Mouse (Mus musculus): Measurements from ENCODE around the gene Rfx3. TPM values are rescaled to one million over a fixed set of nuclear protein-coding genes. Genes with fewer than 3 reads are reported as not detected.
A peak's percentile ranks its signal among the peaks of the same experiment; 100 is the strongest.

Rfx3 gene
- polyA plus RNA-seq, 1 experiment from 2014 or later: 27.2 TPM

DNA sequence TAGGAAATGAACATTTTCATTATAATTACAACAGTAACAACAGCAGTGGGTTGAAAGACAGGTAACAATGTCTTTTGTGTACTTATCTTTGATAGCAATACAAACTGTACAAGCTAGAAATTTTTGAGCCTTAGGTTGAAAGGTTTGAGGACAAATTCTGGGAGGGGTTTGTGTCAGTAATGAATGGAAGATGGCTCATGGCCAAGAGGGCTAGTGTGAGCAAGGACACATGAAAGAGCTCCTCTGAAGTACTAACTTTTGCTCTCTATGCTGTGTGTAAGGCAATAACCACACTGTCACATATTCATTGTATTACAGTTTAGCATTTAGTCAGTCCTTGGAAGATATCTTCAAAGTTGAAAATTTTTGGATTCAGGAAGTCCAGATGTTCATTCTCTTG is 193.3 kb downstream of the Rfx3 start:
- Histone ChIP-seq H3K9me3 (peaks cover 2% of the 10 kb centered on the region; the same call in 1 of the 2 replicates), H3K27ac (replicated peaks) (no peak overlapping the region), H3K36me3 (peaks cover 22% of the 10 kb centered on the region), H3K27me3 (no peaks in the 10 kb centered on the region), H3K4me3 (no peak overlapping the region), H3K4me1 (replicated peaks) (no peaks in the 10 kb centered on the region), H3K4me2 (no peak overlapping the region), H3K9ac (no peak overlapping the region)
- no peak for ATAC-seq (ENCODE audit: low read depth)

DNA sequence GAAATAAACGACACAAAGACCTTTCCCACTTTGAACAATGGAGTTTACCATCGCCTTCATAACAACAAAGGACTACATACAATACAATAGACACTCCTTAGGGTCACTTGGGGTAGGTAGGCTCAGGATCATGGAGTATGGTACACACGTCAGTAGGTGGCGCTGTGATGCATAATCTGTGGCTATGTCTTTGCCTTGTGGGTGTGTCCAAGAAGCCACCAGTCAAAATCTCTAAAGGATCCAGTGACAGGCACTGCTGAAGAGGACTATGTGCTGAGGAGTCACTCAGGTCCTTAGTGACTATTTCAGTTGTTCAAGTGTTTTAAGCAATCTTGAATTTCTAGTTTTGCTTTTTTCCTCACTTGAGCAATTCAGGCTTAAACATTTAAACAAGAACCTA is 230.9 kb downstream of the Rfx3 start:
- Histone ChIP-seq H3K4me3 (no peak overlapping the region), H3K9ac (no peak overlapping the region), H3K9me3 (no peaks in the 10 kb centered on the region), H3K4me2 (no peak overlapping the region), H3K36me3 (peaks cover 26% of the 10 kb centered on the region), H3K27me3 (no peaks in the 10 kb centered on the region), H3K27ac (replicated peaks) (no peak overlapping the region), H3K4me1 (replicated peaks) (peaks cover 6% of the 10 kb centered on the region; the same call in 1 of the 2 replicates)
- 64% methylated on average over 4 of the region's 4 CpGs for WGBS
- ATAC-seq (ENCODE audit: low read depth): no peak

DNA sequence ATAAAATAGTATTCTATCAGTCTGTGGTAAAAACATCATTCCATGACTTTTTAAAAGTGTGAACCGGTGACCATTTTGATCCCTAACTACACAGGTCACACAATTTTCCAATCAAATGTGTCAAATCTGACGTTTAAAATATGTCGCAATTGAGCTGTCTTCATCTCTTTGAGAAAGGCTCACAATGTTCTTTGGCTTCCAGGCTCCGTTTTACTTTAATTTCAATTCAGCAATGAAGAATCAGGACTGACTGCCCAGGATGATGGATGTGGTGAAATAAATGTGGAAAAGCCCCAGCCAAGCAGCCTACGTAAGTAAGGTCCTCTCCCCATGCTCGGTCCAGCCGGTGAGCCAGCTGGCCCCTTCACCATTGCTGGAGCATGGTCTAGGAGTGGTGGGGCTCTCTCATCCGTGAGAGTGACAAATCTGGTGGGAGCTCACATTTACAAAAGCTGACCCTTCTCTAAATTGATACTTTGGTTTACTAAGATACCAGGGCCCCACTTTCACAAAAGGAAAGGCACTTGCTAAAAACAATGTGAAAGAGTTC is 240.2 kb downstream of the Rfx3 start:
- Histone ChIP-seq H3K9me3 (no peaks in the 10 kb centered on the region), H3K27me3 (no peaks in the 10 kb centered on the region), H3K36me3 (peaks cover 19% of the 10 kb centered on the region), H3K4me3 (no peak overlapping the region), H3K4me2 (no peak overlapping the region), H3K4me1 (replicated peaks) (no peaks in the 10 kb centered on the region), H3K27ac (replicated peaks) (no peak overlapping the region), H3K9ac (no peak overlapping the region)
- 84% methylated on average over 8 of the region's 8 CpGs for WGBS
- ATAC-seq (ENCODE audit: low read depth): no peak

DNA sequence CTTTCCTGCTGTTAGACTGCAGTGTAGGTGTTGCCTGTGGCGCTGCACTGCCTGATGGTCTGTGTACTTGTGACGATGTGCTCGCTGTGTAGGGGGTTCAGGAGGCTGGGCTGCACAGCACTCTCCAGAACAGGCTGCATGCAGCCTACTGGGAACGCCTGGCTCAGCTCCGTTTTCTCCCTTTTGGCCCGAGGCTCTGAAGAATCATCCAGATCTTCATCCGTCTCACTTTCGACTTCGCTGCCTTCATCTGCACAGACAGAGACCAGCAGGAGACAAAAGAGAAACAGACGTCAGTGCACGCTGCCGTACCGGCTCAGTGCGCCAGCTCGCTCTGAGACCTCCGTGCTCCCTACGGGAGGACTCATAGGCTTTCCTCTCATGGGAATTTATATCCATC is 242.5 kb downstream of the Rfx3 start:
- Histone ChIP-seq H3K36me3 (peaks cover 26% of the 10 kb centered on the region), H3K4me1 (replicated peaks) (no peaks in the 10 kb centered on the region), H3K4me2 (no peak overlapping the region), H3K27ac (replicated peaks) (peak overlapping the region; percentile 59), H3K27me3 (no peaks in the 10 kb centered on the region), H3K9me3 (no peaks in the 10 kb centered on the region), H3K4me3 (no peak overlapping the region), H3K9ac (no peak overlapping the region)
- WGBS: 72% methylated on average over 17 of the region's 17 CpGs
- peak; percentile 79 for ATAC-seq (ENCODE audit: low read depth)

DNA sequence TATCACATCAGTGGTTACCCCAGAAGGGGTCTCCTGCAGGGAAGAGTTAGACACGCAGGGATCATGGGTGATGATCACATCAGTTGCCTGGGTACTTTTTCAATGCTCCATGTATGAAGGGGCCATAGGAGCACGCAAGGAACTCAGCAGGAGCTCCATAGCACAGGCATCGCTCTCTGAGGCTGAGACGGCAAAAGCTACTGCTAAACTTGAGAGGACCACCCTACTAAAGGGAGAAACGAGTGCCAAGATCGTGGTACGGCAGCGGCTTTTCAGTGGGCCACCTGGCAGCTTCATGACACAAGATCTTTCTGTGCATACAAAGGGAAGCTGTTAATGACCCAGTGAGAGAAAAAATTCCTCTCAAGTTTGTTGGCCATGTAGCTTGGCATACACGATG is 250.7 kb downstream of the Rfx3 start:
- H3K4me1 ChIP-seq (replicated peaks): no peaks in the 10 kb centered on the region
- H3K4me3 ChIP-seq: no peak overlapping the region
- H3K27ac ChIP-seq (replicated peaks): no peak overlapping the region
- ATAC-seq (ENCODE audit: low read depth): no peak
- H3K36me3 ChIP-seq: peaks cover 7% of the 10 kb centered on the region; the same call in 1 of the 2 replicates
- H3K9ac ChIP-seq: no peak overlapping the region
- no peaks in the 10 kb centered on the region for H3K9me3 ChIP-seq
- WGBS: 87% methylated on average over 9 of the region's 9 CpGs
- no peaks in the 10 kb centered on the region for H3K27me3 ChIP-seq
- no peak overlapping the region for H3K4me2 ChIP-seq

DNA sequence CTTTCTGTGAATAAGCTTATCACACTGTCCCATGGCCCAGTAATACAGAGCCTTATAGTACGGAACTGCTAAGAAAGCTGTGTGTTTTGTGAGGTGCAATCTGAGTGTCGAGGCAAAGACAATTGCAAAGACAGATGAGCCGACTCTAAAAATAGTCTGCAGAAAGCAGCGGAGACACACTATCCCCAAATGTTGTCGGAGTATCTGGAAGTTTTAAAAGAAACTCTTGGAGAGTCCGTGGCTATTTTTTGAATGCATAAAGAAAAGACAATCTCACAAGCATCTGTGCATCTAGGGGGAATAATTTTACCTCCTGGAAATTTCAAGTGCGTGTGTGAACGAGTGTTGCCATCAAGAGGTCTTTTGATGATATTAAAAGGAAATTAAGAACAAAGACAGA is 251.6 kb downstream of the Rfx3 start:
- ATAC-seq (ENCODE audit: low read depth): no peak
- Histone ChIP-seq H3K27ac (replicated peaks) (no peak overlapping the region), H3K4me3 (no peak overlapping the region), H3K4me1 (replicated peaks) (no peaks in the 10 kb centered on the region), H3K4me2 (no peak overlapping the region), H3K27me3 (no peaks in the 10 kb centered on the region), H3K9ac (no peak overlapping the region), H3K36me3 (peaks cover 7% of the 10 kb centered on the region; the same call in 1 of the 2 replicates), H3K9me3 (no peaks in the 10 kb centered on the region)
- WGBS: 79% methylated on average over 8 of the region's 8 CpGs

DNA sequence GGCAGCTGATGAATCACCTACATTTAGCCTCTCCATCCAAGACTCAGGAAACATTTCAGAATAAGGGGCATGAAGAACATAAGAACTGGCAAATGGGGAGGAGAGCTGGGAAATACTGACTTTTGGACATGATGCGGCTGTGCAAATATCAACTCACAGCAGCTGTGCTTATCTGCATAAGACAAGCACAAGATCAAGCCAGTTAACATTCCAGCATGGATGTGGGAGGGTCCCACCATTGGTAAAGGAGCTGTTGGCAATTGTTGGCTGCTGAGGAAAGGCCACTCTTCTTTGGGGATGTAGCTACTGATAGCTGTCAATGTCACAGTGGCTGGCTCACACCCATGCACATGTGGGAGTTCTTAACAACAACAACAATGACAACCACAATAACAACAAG is 263.7 kb downstream of the Rfx3 start:
- 97% methylated on average over 1 of the region's 1 CpGs for WGBS
- no peak overlapping the region for H3K9ac ChIP-seq
- no peaks in the 10 kb centered on the region for H3K36me3 ChIP-seq
- no peak overlapping the region for H3K4me3 ChIP-seq
- no peak overlapping the region for H3K4me2 ChIP-seq
- H3K4me1 ChIP-seq (replicated peaks): no peaks in the 10 kb centered on the region
- H3K9me3 ChIP-seq: no peaks in the 10 kb centered on the region
- no peaks in the 10 kb centered on the region for H3K27me3 ChIP-seq
- no peak for ATAC-seq (ENCODE audit: low read depth)
- no peak overlapping the region for H3K27ac ChIP-seq (replicated peaks)

DNA sequence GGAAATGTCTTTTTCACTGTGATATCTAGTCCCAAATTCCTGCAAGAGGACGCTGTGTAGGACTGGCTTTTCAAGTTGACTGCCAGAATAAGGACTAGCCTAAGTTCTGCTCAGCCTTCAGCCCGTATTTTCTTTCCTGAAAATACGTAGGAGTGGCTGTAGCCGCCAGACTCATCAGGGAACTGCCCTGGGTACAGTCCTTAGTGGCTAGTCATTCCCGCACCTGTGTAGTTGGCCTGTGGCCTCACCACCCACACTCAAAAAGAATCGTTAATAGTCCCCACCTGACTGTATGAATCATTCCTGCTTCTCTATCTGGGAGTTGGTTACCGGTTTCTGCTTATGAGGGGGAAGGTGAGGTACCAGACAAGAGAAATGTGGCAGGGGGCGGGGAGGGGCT is 272.1 kb downstream of the Rfx3 start:
- WGBS: 74% methylated on average over 8 of the region's 8 CpGs
- no peak overlapping the region for H3K4me2 ChIP-seq
- no peaks in the 10 kb centered on the region for H3K36me3 ChIP-seq
- ATAC-seq (ENCODE audit: low read depth): no peak
- no peak overlapping the region for H3K4me3 ChIP-seq
- no peaks in the 10 kb centered on the region for H3K4me1 ChIP-seq (replicated peaks)
- H3K27ac ChIP-seq (replicated peaks): no peak overlapping the region
- H3K9ac ChIP-seq: no peak overlapping the region
- H3K9me3 ChIP-seq: no peaks in the 10 kb centered on the region
- H3K27me3 ChIP-seq: no peaks in the 10 kb centered on the region

DNA sequence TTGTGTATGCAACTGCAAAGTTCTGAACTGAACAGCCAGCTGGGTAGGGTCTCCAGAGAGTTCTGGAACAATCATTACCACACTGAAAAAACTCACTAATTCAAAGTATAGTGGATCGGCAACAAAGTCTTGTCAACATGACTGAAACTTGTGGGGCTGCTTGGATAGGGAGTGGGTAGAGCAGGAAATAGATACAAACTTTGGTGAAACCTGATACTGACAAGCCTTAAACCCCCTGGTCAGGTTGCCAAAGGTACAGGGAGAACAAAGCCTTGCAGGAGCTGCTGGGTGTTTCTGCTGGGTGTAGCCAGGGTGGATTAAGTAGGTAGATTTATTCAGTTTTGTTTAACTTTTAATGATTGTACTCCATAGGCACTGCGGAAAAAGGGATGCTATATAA is 274.4 kb downstream of the Rfx3 start:
- Histone ChIP-seq H3K27me3 (no peaks in the 10 kb centered on the region), H3K4me3 (no peak overlapping the region), H3K4me2 (no peak overlapping the region), H3K36me3 (no peaks in the 10 kb centered on the region), H3K4me1 (replicated peaks) (no peaks in the 10 kb centered on the region), H3K27ac (replicated peaks) (no peak overlapping the region), H3K9ac (no peak overlapping the region), H3K9me3 (no peaks in the 10 kb centered on the region)
- ATAC-seq (ENCODE audit: low read depth): no peak
- whole genome bisulfite sequencing: 89% methylated on average over 2 of the region's 2 CpGs

DNA sequence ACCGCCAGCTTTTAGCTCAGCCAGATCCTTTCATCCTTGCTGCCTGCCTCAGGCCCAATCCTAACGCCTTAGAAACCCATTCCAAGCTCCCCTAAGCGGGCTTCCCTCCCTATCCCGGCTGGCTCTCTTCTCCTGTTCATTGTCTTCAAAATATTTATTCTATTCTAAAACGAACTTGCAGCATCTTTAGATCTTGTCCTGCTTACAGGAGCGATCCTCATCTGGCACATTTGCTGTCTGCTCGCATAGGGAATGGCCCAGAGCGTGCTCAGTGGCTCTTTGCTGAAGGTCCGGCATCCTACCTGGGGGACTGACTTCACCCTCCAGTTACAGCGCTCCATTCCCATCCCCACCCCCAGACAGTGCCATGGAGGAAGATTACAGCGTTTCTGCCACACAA is 292.0 kb downstream of the Rfx3 start:
- ATAC-seq (ENCODE audit: low read depth): no peak
- Histone ChIP-seq H3K9ac (no peak overlapping the region), H3K9me3 (no peaks in the 10 kb centered on the region), H3K36me3 (no peaks in the 10 kb centered on the region), H3K4me3 (no peak overlapping the region), H3K27me3 (no peaks in the 10 kb centered on the region), H3K4me2 (no peak overlapping the region), H3K4me1 (replicated peaks) (no peaks in the 10 kb centered on the region), H3K27ac (replicated peaks) (no peak overlapping the region)
- WGBS: 79% methylated on average over 11 of the region's 11 CpGs

DNA sequence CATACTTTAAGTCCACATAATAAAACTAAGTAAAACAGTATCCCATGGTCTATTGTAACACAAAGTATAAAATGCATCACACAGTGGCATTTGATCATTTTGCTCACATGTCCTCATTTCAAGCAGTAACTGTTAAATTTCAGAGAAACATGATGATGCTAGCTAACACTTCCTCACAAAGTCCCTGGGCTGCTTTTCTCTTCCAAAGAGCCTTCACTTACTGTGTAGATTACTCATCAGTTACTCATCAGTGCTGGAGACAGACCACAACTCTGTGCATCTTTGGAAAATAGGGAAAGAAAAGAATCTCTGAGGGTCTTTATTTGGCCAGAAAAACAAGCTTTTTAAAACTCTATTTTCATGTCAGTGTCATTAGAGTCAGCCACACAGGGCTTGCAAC is 294.7 kb downstream of the Rfx3 start:
- H3K4me2 ChIP-seq: no peak overlapping the region
- no peaks in the 10 kb centered on the region for H3K9me3 ChIP-seq
- no peak for ATAC-seq (ENCODE audit: low read depth)
- H3K36me3 ChIP-seq: no peaks in the 10 kb centered on the region
- H3K9ac ChIP-seq: no peak overlapping the region
- H3K27ac ChIP-seq (replicated peaks): no peak overlapping the region
- no peaks in the 10 kb centered on the region for H3K4me1 ChIP-seq (replicated peaks)
- H3K27me3 ChIP-seq: no peaks in the 10 kb centered on the region
- no peak overlapping the region for H3K4me3 ChIP-seq
